Mouse (Mus musculus) brain, embryonic 14.5 days (tissue): ENCODE results near the gene Ptprt. TPM values are rescaled to one million over a fixed set of nuclear protein-coding genes. Genes with fewer than 3 reads are reported as not detected.

ENCODE experiments used
- DNase-seq: peaks from one replicate; pipeline ENCODE4 v3.0.0-alpha.2; 2011; ENCODE audit warnings: low read depth
- CTCF ChIP-seq: fragments of 200-500 bp; IDR thresholded peaks from 2 replicates; pipeline ENCODE4 v1.5.1; 2012; ENCODE audit warnings: inconsistent platforms, mild to moderate bottlenecking, moderate library complexity, borderline replicate concordance; ENCODE audit not compliant: insufficient read depth, insufficient read length; ENCODE audit errors: extremely low read depth
- POLR2A ChIP-seq: fragments of 200-500 bp; IDR thresholded peaks from 2 replicates; pipeline ENCODE4 v1.6.1; 2012; ENCODE audit warnings: mild to moderate bottlenecking, inconsistent platforms, borderline replicate concordance; ENCODE audit not compliant: poor library complexity, insufficient read depth, insufficient read length, severe bottlenecking; ENCODE audit errors: extremely low read depth
- polyA plus RNA-seq: library from polyadenylated mRNA; depleted of rRNA; stranded (reverse); fragments of >200 nt; gene quantifications from 2 replicates; pipeline ENCODE4 v1.2.3, GENCODE M21; 2012

Gene Ptprt
- polyA plus RNA-seq, 1 experiment: 14.8 TPM

DNA sequence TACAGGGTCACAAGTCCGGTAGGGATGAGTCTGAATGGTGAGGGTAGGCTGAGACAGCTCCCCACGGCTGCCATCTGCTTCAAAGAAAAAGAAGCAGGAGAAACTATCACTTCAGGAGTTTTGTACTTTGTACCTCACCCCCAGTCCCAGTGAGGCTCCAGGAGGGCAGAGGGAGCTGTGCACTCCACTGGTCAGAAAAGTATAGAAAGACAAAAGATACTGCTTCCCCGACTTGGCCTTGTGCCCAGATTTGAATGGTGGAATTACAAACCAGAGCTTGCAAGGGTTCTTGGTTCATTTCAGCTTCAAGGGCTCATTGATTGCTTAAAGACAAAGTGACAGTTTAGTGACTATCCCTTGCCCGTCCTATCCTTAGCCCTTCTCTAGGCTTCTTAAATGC, 1053.6 kb downstream of the Ptprt start:
- peak; percentile 63 for DNase-seq
- TF ChIP-seq CTCF (no peak), POLR2A (no peak)

DNA sequence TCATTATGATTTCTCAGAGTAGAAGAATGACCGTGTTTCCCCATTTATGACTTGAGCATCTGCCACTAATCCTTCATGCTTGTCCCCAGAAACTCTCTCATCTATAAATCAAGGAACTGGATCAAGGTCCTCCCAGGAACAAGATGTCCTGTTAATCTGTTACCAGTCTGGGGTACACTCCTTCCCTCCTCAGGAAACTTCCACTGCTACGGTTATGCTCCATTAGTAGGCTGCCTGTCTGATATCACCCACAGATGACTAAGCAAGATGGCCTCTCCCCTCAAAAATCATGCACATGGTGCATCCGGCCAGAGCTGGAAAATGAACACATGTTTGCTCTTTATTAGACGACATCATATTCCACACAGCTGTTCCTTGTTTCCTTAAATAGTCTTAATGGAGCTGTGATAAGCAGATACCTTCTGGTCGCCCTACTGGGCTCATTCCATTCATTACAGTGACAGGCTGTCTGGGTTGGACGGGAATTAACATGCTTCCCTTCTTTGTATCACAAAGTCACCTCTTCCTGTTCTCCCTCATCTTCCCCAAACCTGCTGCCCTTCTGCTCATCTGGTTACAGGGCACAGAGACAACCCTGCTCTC, 1060.6 kb downstream of the Ptprt start:
- TF ChIP-seq CTCF (no peak), POLR2A (no peak)
- peak; percentile 26 for DNase-seq

DNA sequence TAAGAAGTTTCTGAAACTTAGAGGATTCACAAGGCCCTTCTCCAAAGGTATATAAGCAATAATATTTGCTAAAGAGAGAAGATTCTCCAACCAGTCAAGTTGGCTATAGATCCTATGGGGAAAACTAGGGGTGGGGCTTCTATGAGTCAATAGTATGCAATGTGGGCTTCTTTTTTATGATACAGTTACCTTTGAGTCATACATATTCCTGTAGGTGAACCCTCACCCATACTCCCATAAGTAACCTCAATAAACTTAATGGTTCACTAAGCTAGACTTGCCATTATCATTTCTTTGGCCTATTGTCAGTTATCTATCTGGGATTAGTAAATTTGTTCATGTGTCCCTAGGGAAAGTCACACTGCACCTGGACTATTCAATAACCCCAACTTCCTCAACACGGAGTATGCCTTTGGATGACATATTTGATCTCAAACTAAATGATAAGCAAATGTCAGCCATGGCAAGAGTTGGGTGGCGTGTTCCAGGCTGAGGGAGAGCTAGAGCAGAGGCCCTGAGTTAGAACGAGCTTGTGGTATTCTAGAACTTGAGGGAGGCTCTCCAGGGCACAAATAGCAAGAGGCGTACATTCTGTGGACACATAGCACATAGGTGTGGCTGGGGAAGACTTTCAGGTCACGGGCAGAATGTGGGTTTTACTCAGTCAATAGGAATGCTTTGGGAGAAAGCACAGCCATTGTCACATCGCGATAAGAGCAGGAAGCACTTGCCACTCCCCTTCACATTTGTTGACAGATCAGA, 1067.4 kb downstream of the Ptprt start:
- TF ChIP-seq POLR2A (no peak), CTCF (no peak)
- no peak for DNase-seq

DNA sequence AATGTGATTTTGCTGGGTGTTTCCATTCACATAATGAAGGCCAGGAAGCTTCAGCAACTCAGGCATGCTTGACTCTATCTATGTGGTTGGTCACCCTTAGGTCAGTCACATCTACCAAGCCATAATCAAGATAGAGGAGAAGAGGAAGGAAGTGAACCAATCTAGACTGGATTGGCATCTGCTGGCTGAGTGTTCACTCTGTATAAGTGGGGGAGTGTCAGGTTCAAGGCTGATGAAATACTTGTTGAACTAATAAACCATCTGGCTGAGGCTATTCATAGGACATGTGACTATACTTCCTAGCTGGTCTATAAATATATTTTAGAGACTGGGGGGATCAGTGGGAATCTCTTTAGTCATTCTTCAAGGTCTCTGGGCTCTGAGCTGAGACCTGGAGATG, 1086.5 kb downstream of the Ptprt start:
- TF ChIP-seq CTCF: no peak
- no peak for TF ChIP-seq POLR2A

DNA sequence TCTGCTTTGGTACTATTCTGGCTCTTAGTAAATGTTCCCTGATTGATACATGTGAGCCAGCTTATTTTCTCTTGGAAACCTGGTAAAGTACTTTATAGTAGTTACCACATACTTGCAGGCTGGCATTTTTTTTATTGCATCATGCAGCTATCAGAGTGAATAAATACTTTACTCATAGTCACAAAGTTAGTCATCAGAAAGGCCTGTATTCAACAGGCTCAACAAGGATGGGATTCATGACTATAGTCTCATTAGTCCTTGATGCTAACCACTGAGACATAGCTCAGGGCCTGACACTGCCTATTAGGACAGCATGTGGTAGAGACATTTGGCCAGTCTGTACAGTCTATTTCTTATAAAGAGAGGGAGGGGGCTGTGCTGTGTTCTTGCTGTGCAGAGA, 1088.7 kb downstream of the Ptprt start:
- TF ChIP-seq POLR2A: no peak
- no peak for TF ChIP-seq CTCF
- DNase-seq: no peak

More for the DNA sequence above, 1086.5 kb downstream of the Ptprt start:
- no peak for DNase-seq

DNA sequence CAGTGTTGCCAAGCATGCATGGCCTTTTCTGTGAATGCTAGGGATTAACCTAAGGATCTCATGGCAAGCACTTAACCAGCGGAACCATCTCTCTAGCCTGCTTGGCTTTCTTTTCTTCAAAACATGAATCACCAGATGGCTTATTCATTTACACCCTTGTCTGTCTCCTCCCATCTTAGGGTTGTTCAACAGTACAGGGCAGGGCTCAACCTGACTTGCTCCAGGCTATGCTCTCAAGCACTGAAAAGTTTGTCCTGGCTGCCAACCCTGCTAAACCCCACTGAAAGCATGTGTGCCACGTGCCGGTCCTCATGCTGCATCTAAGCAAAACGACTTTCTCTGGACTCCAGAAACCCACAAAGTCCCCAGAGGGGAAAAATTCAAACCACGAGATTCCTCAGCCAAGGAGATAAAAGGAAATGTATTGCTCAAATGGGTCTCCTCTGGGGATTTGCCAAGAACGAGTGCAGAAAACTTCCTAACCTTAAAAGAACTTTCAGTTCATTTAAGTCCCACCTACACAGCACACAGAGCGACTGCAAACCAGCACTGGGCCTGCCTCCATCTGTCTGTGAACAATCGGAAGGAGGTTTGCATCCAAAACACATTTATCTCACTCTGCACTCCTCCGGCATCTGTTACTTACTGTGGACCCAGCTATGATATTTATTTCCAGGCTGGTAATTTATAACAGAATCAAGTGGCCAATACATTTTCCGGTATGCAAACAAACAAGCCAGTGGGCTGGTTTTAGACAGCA, 1090.5 kb downstream of the Ptprt start:
- TF ChIP-seq POLR2A: no peak
- no peak for TF ChIP-seq CTCF
- peak; percentile 40 for DNase-seq

DNA sequence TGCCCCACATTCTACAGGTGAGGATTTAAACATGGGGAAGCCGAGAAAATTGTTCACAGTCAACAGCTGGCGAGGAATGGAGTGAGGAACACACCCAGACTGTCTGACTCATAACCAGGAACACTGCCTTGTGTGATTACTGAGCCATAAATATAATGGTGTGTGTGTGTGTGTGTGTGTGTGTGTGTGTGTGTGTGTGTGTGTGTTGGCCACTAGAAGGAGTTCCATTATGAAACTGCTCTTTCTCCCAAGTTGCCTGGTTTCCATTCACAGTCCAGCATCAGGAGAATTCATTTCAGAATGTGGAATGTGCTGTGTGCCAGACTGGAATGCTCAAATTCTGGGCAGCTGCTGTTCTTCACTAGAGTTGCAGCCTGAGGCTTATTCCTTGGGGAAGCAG, 1099.4 kb downstream of the Ptprt start:
- TF ChIP-seq POLR2A (no peak), CTCF (no peak)

DNA sequence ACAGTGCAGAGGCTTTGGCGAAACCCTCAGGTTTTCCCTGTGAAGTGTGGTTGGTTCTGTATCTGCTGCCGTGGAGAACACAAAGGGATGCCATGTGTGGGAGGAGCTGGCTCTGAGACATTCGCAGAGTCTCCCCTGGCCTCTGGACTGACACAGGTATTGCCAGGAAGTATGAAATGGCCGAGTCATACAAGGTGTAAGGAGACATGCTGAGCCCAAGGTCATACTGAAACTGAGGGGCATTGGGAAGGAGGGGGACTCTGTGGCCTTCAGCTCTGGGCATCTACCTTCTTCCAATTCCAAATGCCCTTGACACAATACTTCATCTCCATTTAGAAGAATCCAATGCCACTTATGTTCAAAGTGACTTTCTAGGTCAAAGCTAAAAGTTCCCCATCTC, 1103.1 kb downstream of the Ptprt start:
- DNase-seq: no peak
- TF ChIP-seq POLR2A: no peak
- TF ChIP-seq CTCF: no peak

More for the DNA sequence above, 1099.4 kb downstream of the Ptprt start:
- no peak for DNase-seq

DNA sequence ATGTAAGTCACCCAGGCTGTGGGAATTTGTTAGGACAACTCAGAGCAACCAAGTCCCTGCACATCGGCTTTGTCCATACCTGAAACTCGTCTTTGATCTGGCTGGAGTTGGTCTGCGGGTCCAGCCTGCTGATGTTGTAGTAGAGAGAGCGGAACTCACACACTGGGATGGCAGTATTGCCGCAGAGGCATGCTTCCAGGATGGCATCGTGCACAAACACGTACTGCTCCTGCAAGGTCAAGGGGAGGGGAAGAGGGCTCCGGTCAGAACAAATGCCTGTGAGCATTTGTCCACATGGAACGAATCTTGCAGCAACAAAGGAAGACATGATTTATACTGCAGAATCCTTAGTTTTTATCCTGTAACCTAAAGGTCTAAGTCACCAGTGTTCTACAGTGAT, 1107.3 kb downstream of the Ptprt start:
- DNase-seq: no peak
- no peak for TF ChIP-seq POLR2A
- TF ChIP-seq CTCF: no peak

DNA sequence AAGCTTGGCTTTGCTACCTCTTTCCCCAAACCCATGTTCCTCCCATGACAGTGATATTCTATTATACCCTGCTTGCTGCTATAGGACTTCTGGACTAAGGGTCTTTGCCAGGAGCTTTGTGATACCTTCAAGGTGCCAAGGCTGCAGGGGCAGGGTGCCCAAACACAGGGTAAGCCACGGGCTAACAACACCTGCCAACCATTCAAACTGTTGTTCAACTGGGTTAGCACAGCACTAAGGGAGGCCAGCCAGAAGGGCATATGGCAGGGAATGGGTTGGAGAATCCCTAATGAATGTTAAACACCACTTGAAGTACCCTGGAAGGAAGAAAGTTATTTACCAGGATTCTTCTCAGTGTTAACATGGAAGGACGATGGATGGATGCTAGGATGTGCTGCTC, 1108.9 kb downstream of the Ptprt start:
- no peak for TF ChIP-seq CTCF
- TF ChIP-seq POLR2A: no peak
- no peak for DNase-seq

DNA sequence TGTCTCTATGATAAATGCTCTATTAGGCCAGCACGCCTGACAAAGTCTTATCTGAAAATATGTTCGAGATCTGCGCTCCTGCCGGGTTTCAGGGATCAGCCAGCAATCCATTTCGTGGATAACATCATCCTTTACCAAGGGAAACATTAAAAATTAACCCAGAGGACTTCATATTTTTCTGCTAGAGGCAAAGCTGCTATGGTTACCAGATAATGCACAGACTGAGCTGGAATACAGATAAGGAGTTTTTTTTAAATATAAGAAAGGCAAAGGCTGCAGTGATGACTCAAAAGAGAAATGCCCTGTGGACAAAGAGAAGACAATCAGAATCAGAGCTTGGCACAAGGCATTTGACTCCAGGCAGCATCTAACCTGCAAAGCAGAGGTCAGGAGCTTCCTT, 1111.4 kb downstream of the Ptprt start:
- no peak for TF ChIP-seq CTCF
- TF ChIP-seq POLR2A: no peak
- peak; percentile 37 for DNase-seq

DNA sequence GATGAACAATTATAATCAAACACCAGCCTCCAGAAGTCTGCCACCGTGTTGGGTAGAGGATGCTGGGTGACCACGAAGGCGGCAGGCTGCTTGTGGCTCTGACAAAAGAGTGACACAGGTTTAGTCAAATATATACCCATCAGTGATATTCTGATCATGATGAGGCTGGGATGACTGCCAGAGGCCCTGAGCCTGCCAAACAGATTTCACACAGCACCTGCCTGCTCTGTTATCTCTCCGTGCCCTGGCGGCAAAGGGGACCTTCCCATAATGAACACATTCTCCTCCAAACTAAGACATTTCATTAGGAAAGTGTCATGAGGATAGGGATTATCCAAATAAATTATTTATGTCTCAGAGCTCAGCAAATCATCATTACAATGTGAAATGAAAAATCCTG, 1113.6 kb downstream of the Ptprt start:
- peak; percentile 79 for DNase-seq
- TF ChIP-seq POLR2A (no peak), CTCF (no peak)

DNA sequence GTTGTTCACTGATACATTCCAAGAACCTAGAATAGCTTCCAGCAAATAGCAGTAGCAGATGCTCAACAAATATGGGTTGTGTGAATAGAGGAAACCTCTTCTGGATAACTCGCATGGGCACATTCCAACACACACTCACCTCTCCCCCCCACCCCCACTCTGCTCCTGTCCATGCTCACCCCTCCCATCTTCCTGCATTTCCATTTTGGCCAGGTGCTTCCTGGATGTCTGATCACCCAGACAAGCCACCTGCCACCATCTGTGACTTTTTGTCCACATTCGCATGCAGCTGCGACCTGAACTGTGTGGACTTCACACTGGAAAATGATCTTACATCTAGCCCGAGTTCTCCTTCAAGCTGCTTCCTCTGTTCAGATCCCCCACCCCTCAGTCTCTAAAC, 1115.5 kb downstream of the Ptprt start:
- TF ChIP-seq POLR2A: no peak
- no peak for TF ChIP-seq CTCF
- no peak for DNase-seq
